In the genomic region with DNA sequence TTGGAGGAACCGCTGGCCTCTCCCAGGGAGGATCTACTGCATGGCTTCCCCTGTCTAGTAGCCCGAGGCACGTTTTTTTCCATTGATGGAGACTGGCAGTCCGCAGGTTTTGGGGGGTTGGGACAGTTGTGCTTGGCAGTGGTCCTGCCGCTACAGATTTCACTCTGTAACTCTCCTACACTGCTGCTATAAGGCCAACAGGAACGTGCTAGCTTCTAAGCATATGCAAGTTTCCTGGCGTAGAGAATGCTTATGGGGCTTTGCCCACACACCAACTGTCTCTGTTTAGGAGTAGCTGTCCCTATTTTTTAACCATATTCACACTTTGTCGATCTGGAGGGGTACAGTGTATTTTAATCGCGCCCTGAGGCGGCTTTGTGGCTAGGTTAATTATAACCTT, we compare ENCODE assay signal across 13 mouse cellular contexts. TPM values are rescaled to one million over a fixed set of nuclear protein-coding genes. Genes with fewer than 3 reads are reported as not detected.
A peak's percentile ranks its signal among the peaks of the same experiment; 100 is the strongest.
DNase-seq lines count a peak whose midpoint lies in the region; ATAC-seq lines count a peak whose summit lies in the region.
"Had no signal": no experiment of that assay in that cellular context is flagged by ENCODE, and none has a peak within 500 bp of the region (broad histone marks: within the 10 kb centered on the region; RNA-seq: fewer than 3 reads in every experiment).

No protein-coding gene starts in this region.

- no peaks in the 10 kb centered on the region for H3K36me3 ChIP-seq in forebrain, embryonic 13.5 days (ENCODE audit: poor library complexity, severe bottlenecking)
- no peaks in the 10 kb centered on the region for H3K36me3 ChIP-seq in forebrain, embryonic 10.5 days (replicated peaks)
- H3K36me3 ChIP-seq: heart, embryonic 12.5 days; stomach, embryonic 15.5 days had no signal

- no peak overlapping the region for H3K4me3 ChIP-seq in forebrain, embryonic 13.5 days
- H3K4me3 ChIP-seq in forebrain, embryonic 10.5 days = no peak overlapping the region
- H3K4me3 ChIP-seq: heart, embryonic 12.5 days; stomach, embryonic 15.5 days had no signal

- no peak for DNase-seq in forebrain, embryonic 10.5 days (ENCODE audit: extremely low spot score, low spot score)
- peak; percentile 75 to 93 for DNase-seq in frontal cortex, postnatal 36 days (ENCODE audit: low spot score in 2 of 2)
- peak; percentile 79 for DNase-seq in left cerebral cortex, adult 11 months (ENCODE audit: low spot score)
- DNase-seq in right cerebral cortex, adult 18-20 months = peak; percentile 90
- no peak for DNase-seq in liver
- no peak for DNase-seq in embryo, embryonic 9.5 days (ENCODE audit: extremely low spot score)
- DNase-seq in lung, adult 18-20 months = no peak
- DNase-seq: adrenal gland, postnatal 14 days; kidney, adult 11 months; lung, postnatal 36 days had no signal

- H3K4me2 ChIP-seq in forebrain, embryonic 13.5 days = peak overlapping the region; percentile 40
- H3K4me2 ChIP-seq: heart, embryonic 12.5 days; stomach, embryonic 15.5 days had no signal

- H3K9me3 ChIP-seq in forebrain, embryonic 13.5 days (replicated peaks) = no peaks in the 10 kb centered on the region
- no peaks in the 10 kb centered on the region for H3K9me3 ChIP-seq in forebrain, embryonic 10.5 days
- H3K9me3 ChIP-seq: heart, embryonic 12.5 days; stomach, embryonic 15.5 days had no signal

- H3K4me1 ChIP-seq in forebrain, embryonic 13.5 days = peaks cover 25% of the 10 kb centered on the region
- H3K4me1 ChIP-seq in forebrain, embryonic 10.5 days = no peaks in the 10 kb centered on the region
- H3K4me1 ChIP-seq: heart, embryonic 12.5 days; stomach, embryonic 15.5 days had no signal

- H3K27me3 ChIP-seq in forebrain, embryonic 13.5 days = no peaks in the 10 kb centered on the region
- H3K27me3 ChIP-seq in forebrain, embryonic 10.5 days (ENCODE audit: poor library complexity, severe bottlenecking) = no peaks in the 10 kb centered on the region
- H3K27me3 ChIP-seq: heart, embryonic 12.5 days; stomach, embryonic 15.5 days had no signal

- ATAC-seq in forebrain, embryonic 13.5 days = peak; percentile 90

- H3K27ac ChIP-seq in forebrain, embryonic 13.5 days = peak overlapping the region; percentile 75
- no peak overlapping the region for H3K27ac ChIP-seq in forebrain, embryonic 10.5 days
- H3K27ac ChIP-seq: stomach, embryonic 15.5 days had no signal

- no peak overlapping the region for H3K9ac ChIP-seq in forebrain, embryonic 13.5 days
- H3K9ac ChIP-seq: heart, embryonic 12.5 days; stomach, embryonic 15.5 days had no signal

- WGBS in forebrain, embryonic 13.5 days = 42% methylated on average over 11 of the region's 11 CpGs
- 69% methylated on average over 11 of the region's 11 CpGs for WGBS in forebrain, embryonic 10.5 days

RNA-seq across cellular contexts. Expression of a gene that starts 30.8 kb away (rescaled TPM):
- 16.4 and 21.1 TPM in 2 replicates for polyA plus RNA-seq in forebrain, embryonic 13.5 days (2015; fragmentation: Nextera tagmentation; extraction: Ambion mirVana)
- 0.90 and 1.3 TPM in 2 replicates for polyA plus RNA-seq in forebrain, embryonic 10.5 days (2016; fragmentation: Nextera tagmentation; extraction: Ambion mirVana)

Comparison
In these comparisons a context has a peak if more than half of its experiments do, and no peak if none do; other contexts are left out.
1. DNase-seq: peak in frontal cortex, postnatal 36 days (2 of 2), left cerebral cortex, adult 11 months (single experiment) and right cerebral cortex, adult 18-20 months (single experiment); none in forebrain, embryonic 10.5 days (single experiment), liver (single experiment), embryo, embryonic 9.5 days (single experiment) and lung, adult 18-20 months (0 of 2).